Mouse (Mus musculus) embryonic facial prominence, embryonic 11.5 days (tissue): ENCODE data around the gene Zfp319. TPM values are rescaled to one million over a fixed set of nuclear protein-coding genes. Genes with fewer than 3 reads are reported as not detected.
"Not testable (repeated sequence)": the region's sequence is repeated elsewhere in the genome, so short reads cannot be mapped to it uniquely, and the experiment has no call there.

Experiments
- ATAC-seq: fragments of 200-750 bp; cut with Nextera tagmentation; replicated peaks from 2 replicates; pipeline ENCODE4 v1.8.0; 2017; ENCODE audit warnings: low read depth; ENCODE audit not compliant: insufficient number of reproducible peaks, low FRiP score, low TSS enrichment
- DNase-seq: peaks from one replicate; pipeline ENCODE4 v3.0.0-alpha.2; 2015; ENCODE audit warnings: low spot score
- H3K27ac ChIP-seq: fragments of 300-500 bp; sonication (generic); replicated peaks from 2 replicates; pipeline ENCODE4 v1.5.1; 2014; ENCODE audit warnings: mild to moderate bottlenecking, low read depth, low read length, control low read depth
- H3K27me3 ChIP-seq: fragments of 300-500 bp; sonication (generic); 2 replicates; pipeline ENCODE4 v1.6.1; 2014; ENCODE audit warnings: mild to moderate bottlenecking, low read length, moderate library complexity, mixed read lengths; ENCODE audit not compliant: control insufficient read depth, insufficient read depth
- H3K36me3 ChIP-seq: fragments of 300-500 bp; sonication (generic); replicated peaks from 2 replicates; pipeline ENCODE4 v1.6.1; 2014; ENCODE audit warnings: low read depth, mild to moderate bottlenecking, low read length, moderate library complexity, mixed read lengths; ENCODE audit not compliant: control insufficient read depth, insufficient read depth
- H3K4me1 ChIP-seq: fragments of 300-500 bp; sonication (generic); 2 replicates; pipeline ENCODE4 v1.6.1; 2014; ENCODE audit warnings: low read length, mixed read lengths; ENCODE audit not compliant: control insufficient read depth, insufficient read depth
- H3K4me2 ChIP-seq: fragments of 300-500 bp; sonication (generic); 2 replicates; pipeline ENCODE4 v1.6.1; 2014; ENCODE audit warnings: low read depth, mild to moderate bottlenecking, control low read depth, low read length, moderate library complexity
- H3K4me3 ChIP-seq: fragments of 300-500 bp; sonication (generic); 2 replicates; pipeline ENCODE4 v1.5.1; 2014; ENCODE audit warnings: low read depth, low read length, control low read depth
- H3K9ac ChIP-seq: fragments of 300-500 bp; sonication (generic); replicated peaks from 2 replicates; pipeline ENCODE4 v1.6.1; 2014; ENCODE audit warnings: mild to moderate bottlenecking, control low read depth, low read length
- H3K9me3 ChIP-seq: fragments of 300-500 bp; sonication (generic); replicated peaks from 2 replicates; pipeline ENCODE4 v1.6.1; 2016; ENCODE audit warnings: mild to moderate bottlenecking, low read length, inconsistent platforms, mixed read lengths; ENCODE audit not compliant: control insufficient read depth
- WGBS: fragments of 180-500 bp; shearing (Covaris S2); extraction: QIAGEN DNeasy Blood & Tissue Kit; methylation state at CpG from one replicate; pipeline ENCODE4 v1.1.7; 2014; 5-methylcytosine and 5-hydroxymethylcytosine counted together
- polyA plus RNA-seq: library from polyadenylated mRNA; unstranded; fragments of >200 nt; fragmentation: Nextera tagmentation; extraction: Ambion mirVana; gene quantifications from 2 replicates; pipeline ENCODE4 v1.2.1, GENCODE M21; 2014

Zfp319 gene
- 6.6 and 7.2 TPM in 2 replicates for polyA plus RNA-seq

DNA sequence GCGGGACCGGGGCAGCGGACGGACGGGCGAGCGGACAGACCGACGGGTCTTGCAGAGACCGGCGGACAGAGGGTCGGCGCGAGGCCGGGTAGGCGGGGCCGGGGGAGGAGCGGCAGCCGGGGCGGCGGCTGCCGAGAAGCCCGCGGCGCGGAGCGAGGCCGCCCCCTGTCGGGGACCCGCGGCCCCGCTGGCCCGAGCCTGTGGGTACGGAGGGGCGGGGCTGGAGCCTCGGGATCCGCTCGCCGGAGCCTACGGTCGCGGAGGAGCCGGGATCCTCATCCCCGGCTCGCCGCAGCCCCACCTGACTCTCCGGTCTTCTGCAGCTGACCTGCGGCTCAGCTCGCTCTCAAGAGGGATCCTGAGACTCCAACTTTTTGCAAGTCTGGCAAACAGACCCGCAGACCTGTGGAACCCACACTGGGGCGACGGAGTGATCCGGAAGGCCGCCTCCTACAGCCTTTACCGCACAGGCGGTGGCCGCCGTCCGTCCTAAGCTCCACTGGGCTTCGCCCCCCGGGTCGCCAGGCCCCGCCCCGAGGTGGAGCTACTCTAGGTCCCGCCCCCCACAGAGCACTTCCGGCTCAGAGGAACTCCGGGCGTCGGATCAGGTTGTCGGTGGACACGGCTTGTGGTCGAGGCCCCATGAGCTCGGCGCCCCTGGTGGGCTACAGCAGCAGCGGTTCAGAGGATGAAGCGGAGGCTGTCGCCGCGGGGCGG, at the start of gene Zfp319, which contains the start of gene Usb1:
TSS of gene Zfp319 (minus strand) at position 231 of the 717 bp plus-strand sequence.
TSS of gene Usb1 (plus strand) at position 565 of the 717 bp plus-strand sequence.
- Histone ChIP-seq H3K27ac (peak within 1 kb of the TSS; percentile 93), H3K27me3 (no peaks in the 10 kb centered on the region), H3K9ac (peak within 1 kb of the TSS; percentile 91), H3K36me3 (peaks cover 19% of the 10 kb centered on the region), H3K4me1 (no peaks in the 10 kb centered on the region), H3K4me2 (peak within 1 kb of the TSS; percentile 42), H3K4me3 (peak within 1 kb of the TSS; percentile 90), H3K9me3 (no peaks in the 10 kb centered on the region)
- WGBS = under 1% methylated on average over 47 of the region's 80 CpGs
- peak; percentile 97 for DNase-seq
- peak; percentile 91 for ATAC-seq

DNA sequence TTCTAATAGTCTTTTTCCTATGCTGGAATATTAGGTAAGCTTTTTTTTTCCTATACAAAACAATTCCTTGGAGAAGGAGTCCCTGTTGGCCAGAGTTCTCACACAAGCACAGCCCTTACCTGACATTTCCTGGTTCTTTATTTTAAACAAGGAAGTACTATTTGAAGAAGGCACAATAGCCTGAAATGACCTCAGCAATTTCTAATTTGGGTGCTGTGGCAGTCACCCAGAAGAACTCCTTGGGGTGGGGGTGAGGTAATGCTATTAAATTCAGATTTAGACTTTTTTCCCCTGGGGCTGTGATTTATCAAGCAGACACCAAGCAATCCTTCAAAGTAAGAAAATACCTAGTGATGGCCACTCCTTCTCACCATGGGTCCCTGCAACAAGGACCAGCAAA, 49.2 kb upstream of the Zfp319 start:
- no peak overlapping the region for H3K9ac ChIP-seq
- H3K27ac ChIP-seq = no peak overlapping the region
- no peak overlapping the region for H3K4me2 ChIP-seq
- H3K4me3 ChIP-seq = no peak overlapping the region
- H3K4me1 ChIP-seq = no peaks in the 10 kb centered on the region
- H3K27me3 ChIP-seq = no peaks in the 10 kb centered on the region
- H3K9me3 ChIP-seq = no peaks in the 10 kb centered on the region
- no peak for DNase-seq
- ATAC-seq = no peak
- no peaks in the 10 kb centered on the region for H3K36me3 ChIP-seq

DNA sequence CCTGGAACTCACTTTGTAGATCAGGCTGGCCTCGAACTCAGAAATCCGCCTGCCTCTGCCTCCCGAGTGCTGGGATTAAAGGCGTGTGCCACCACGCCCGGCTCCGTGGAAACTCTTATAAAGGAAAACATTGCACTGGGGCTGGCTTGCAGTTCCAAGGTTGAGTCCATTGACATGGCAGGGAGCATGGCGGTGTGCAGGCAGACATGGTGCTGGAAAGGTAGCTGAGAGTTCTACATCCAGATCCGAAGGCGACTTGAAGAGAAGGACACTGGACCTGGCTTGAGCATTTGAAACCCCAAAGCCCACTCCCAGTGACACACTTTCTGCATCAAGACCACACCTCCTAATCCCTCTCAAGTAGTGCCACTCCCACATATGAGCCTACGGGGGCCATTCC, 47.2 kb upstream of the Zfp319 start:
- H3K27ac ChIP-seq, DNase-seq, ATAC-seq, H3K36me3 ChIP-seq, H3K4me1 ChIP-seq, H3K9me3 ChIP-seq, H3K4me2 ChIP-seq, H3K27me3 ChIP-seq, H3K4me3 ChIP-seq, H3K9ac ChIP-seq: not testable (repeated sequence)
- 96% methylated on average over 11 of the region's 11 CpGs for WGBS

DNA sequence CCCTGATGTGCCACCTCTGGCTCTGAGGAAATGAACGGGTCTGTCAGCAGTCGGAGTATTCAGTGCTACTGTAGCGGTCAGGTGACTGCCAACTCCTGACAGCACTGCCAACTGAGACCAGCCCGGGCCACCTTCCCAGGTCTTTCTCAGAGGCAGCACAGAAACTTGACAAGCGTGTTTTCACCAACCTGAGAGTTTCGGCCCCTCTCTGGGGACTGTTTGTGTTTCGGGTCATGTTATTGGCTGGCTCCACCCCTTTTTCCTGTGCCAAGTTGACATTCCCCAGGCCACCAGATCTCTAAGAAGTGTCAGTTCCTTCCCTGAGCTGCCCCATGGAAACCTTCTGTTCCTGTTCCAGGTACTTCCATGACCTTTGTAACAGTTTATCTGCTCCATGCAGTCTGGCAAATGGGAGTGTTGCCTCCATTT, 46.1 kb upstream of the Zfp319 start:
- no peaks in the 10 kb centered on the region for H3K27me3 ChIP-seq
- no peak overlapping the region for H3K4me3 ChIP-seq
- H3K4me1 ChIP-seq = no peaks in the 10 kb centered on the region; the same call in 1 of the 2 replicates
- no peaks in the 10 kb centered on the region for H3K36me3 ChIP-seq
- DNase-seq (peak; percentile 52), ATAC-seq (no peak)
- no peaks in the 10 kb centered on the region for H3K9me3 ChIP-seq
- 34% methylated on average over 7 of the region's 7 CpGs for WGBS
- no peak overlapping the region for H3K27ac ChIP-seq
- no peak overlapping the region for H3K4me2 ChIP-seq
- H3K9ac ChIP-seq = no peak overlapping the region

DNA sequence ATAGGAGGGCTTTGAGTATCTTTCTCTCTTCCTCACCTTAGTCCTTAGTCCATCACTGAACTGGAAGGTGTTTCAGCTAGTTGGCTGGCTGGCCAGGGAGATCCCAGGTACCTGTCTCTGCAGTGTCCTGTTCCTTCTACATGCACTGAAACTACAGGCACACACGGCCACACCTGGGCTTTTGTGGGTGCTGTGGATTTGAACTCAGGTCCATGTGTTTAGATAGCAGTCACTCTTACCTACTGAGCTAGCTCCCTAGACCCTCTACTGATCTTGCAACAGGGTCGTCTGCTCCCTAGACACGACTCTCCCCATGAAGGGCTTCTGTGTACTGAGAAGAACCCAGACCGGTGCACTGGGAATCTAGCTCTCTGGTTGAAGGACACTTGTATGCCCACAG, 45.4 kb upstream of the Zfp319 start:
- no peak for ATAC-seq
- H3K27ac ChIP-seq = no peak overlapping the region

DNA sequence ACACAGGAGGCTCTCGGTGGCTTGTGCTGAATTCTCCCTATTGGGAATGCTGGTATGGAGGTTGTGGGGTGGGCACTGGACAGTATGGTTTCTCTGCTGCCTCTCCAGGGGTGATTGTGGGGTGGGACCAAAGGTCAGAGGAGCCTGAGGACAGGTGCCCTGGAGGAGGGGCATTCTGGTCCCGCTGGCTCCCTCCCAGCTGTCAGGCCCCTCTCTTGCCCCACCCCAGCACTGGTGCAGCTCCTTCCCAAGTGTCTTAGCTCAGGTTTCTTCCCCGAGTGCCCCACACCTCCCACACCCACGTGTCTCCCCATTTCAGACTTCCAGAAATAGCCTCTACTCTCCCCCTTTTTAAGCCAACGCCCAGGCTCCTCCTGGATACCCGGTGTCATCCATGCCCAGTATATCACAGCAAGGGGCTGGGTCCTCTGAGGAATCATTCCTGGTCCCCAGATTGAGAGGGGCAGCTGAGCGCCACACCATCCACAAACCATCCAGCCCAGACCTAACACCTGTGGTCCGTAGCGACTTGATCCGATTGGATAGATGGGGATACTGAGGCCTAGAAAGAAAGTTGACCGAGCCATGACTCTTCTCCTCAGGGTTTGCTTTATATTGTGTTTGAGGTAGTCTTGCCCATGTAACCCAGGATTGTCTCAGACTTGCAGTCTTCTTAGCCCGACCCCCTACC, 44.7 kb upstream of the Zfp319 start:
- H3K27me3 ChIP-seq = no peaks in the 10 kb centered on the region
- DNase-seq (no peak), ATAC-seq (no peak)
- no peak overlapping the region for H3K4me2 ChIP-seq
- H3K27ac ChIP-seq = no peak overlapping the region
- H3K9me3 ChIP-seq = no peaks in the 10 kb centered on the region
- WGBS = 81% methylated on average over 12 of the region's 12 CpGs
- no peak overlapping the region for H3K4me3 ChIP-seq
- no peaks in the 10 kb centered on the region for H3K36me3 ChIP-seq
- no peaks in the 10 kb centered on the region; the same call in 1 of the 2 replicates for H3K4me1 ChIP-seq
- no peak overlapping the region for H3K9ac ChIP-seq

More for the DNA sequence above, 45.4 kb upstream of the Zfp319 start:
- Histone ChIP-seq H3K4me1 (no peaks in the 10 kb centered on the region; the same call in 1 of the 2 replicates), H3K9me3 (no peaks in the 10 kb centered on the region), H3K4me3 (no peak overlapping the region), H3K27me3 (no peaks in the 10 kb centered on the region), H3K36me3 (no peaks in the 10 kb centered on the region), H3K9ac (no peak overlapping the region), H3K4me2 (no peak overlapping the region)
- no peak for DNase-seq
- WGBS = 78% methylated on average over 4 of the region's 4 CpGs

DNA sequence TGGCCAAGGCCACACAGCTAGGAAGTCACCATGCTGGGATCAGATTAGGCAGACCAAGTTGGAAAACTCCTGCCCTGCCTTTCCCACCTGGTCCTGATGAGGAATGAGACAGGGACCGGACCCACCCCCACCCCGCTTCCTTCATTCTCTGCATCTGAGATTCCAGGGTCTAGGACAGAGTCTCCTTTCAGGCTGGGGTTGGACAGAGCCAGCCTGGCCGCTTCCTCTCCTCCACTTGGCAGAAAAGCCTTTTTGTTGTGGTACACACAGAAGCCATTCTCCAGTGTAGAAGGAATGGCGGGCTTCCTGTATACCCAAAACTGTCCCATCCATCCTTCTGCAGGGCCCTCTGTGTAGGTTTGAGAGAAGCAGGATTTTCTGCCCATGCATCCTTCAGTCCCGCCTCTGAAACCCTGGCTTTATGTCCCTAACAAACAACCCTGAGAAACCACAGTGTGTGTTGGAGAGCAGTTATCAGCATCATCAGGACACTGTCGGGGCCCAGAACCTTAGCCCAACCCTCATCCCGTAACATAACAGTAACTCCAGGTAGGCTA, 43.7 kb upstream of the Zfp319 start:
- Histone ChIP-seq H3K4me1 (no peaks in the 10 kb centered on the region; the same call in 1 of the 2 replicates), H3K4me3 (no peak overlapping the region), H3K27me3 (no peaks in the 10 kb centered on the region), H3K27ac (no peak overlapping the region), H3K9ac (no peak overlapping the region), H3K4me2 (no peak overlapping the region), H3K9me3 (no peaks in the 10 kb centered on the region), H3K36me3 (no peaks in the 10 kb centered on the region)
- 59% methylated on average over 7 of the region's 7 CpGs for WGBS
- ATAC-seq (no peak), DNase-seq (no peak)

DNA sequence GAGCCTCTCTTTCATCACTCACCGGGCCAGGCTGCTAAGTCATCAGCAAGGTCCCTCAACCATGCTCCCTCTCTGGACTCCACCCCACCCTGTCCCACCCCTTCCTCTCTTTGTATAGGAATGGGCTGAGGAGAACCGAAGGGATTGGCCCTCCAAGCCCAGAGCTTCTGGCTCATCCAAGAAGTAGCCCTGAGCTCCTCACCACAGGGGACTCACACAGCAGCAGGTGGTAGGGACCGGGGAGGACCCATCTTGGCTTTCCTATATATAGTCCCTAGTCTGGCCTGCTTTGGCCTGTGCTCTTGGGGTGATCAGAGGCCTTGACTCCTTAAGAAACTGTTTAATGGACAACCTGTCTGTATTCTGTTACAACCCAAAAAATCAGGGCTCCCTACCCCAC, 42.7 kb upstream of the Zfp319 start:
- H3K27me3 ChIP-seq = no peaks in the 10 kb centered on the region
- ATAC-seq (no peak), DNase-seq (no peak)
- H3K9ac ChIP-seq = no peak overlapping the region
- H3K4me1 ChIP-seq = no peaks in the 10 kb centered on the region; the same call in 1 of the 2 replicates
- H3K9me3 ChIP-seq = no peaks in the 10 kb centered on the region
- H3K4me3 ChIP-seq = no peak overlapping the region
- H3K36me3 ChIP-seq = no peaks in the 10 kb centered on the region
- WGBS = 78% methylated on average over 3 of the region's 3 CpGs
- no peak overlapping the region for H3K27ac ChIP-seq
- H3K4me2 ChIP-seq = no peak overlapping the region
